Comparison of ENCODE assay signal across 8 mouse cellular contexts in the genomic region with DNA sequence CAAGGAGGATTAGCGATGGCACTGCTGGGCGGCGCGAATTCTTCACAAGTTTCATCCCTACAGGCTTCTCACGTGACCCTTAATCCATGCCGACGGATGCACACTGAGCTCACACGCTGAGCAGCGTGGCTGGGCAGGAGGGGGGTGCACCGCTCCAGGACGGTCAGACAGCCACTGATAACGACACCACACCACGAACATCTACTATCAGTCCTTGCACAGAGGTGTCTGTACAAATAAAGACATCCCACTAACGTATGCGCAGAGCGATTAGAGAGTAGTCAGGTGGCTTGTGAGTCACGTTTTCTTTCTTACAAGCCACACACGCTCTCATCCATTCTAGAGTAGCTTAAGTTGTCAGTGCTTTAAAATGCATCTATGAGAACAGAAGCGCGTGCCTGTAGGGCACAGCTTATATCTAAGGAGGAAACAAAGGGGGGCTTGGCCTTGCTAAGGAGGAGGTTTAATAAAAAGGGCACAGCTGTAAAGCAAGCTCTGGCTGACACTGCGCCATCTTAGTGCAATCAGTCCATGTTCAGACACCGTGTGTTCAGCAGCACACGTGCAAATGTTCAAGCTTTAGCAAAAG. TPM values are rescaled to one million over a fixed set of nuclear protein-coding genes. Genes with fewer than 3 reads are reported as not detected.
A peak's percentile ranks its signal among the peaks of the same experiment; 100 is the strongest.
DNase-seq lines count a peak whose midpoint lies in the region; ATAC-seq and TF ChIP-seq lines count a peak whose summit lies in the region.
"Had no signal": no experiment of that assay in that cellular context is flagged by ENCODE, and none has a peak within 500 bp of the region (broad histone marks: within the 10 kb centered on the region; RNA-seq: fewer than 3 reads in every experiment).

No protein-coding gene starts in this region.

- peak overlapping the region; percentile 26 for H3K4me2 ChIP-seq in intestine, embryonic 14.5 days (ENCODE audit: low read length)
- H3K4me2 ChIP-seq in midbrain, postnatal 0 days (ENCODE audit: low read depth, low read length, poor library complexity, severe bottlenecking), result peak overlapping the region; percentile 35

- H3K4me3 ChIP-seq in bone marrow, adult 2 months (replicated peaks; ENCODE audit: control insufficient read depth, low read depth, low read length), result no peak overlapping the region
- H3K4me3 ChIP-seq in intestine, embryonic 14.5 days (ENCODE audit: low read depth, low read length), result no peak overlapping the region
- peak overlapping the region; percentile 13; the same call in 1 of the 2 replicates for H3K4me3 ChIP-seq in midbrain, postnatal 0 days (ENCODE audit: low read depth, low read length)
- H3K4me3 ChIP-seq: erythroblast, embryonic 14.5 days had no signal

- H3K27ac ChIP-seq in bone marrow, adult 2 months (ENCODE audit: control insufficient read depth, insufficient read depth, low read depth, low read length, poor library complexity), result peak overlapping the region; percentile 72
- no peak overlapping the region for H3K27ac ChIP-seq in intestine, embryonic 14.5 days (ENCODE audit: low read depth)
- H3K27ac ChIP-seq in midbrain, postnatal 0 days (ENCODE audit: low read depth, low read length), result peak overlapping the region; percentile 80

- H3K9ac ChIP-seq in intestine, embryonic 14.5 days (ENCODE audit: low read length), result no peak overlapping the region
- peak overlapping the region; percentile 39; the same call in 1 of the 2 replicates for H3K9ac ChIP-seq in midbrain, postnatal 0 days (replicated peaks; ENCODE audit: low read length, poor library complexity, severe bottlenecking)

- no peaks in the 10 kb centered on the region for H3K9me3 ChIP-seq in intestine, embryonic 14.5 days (ENCODE audit: control insufficient read depth, low read length)
- no peaks in the 10 kb centered on the region for H3K9me3 ChIP-seq in midbrain, postnatal 0 days (ENCODE audit: low read length)

- ATAC-seq in intestine, embryonic 14.5 days (replicated peaks; ENCODE audit: low FRiP score, low TSS enrichment, low read depth), result peak; percentile 71; the same call in 1 of the 2 replicates
- peak; percentile 92 for ATAC-seq in midbrain, postnatal 0 days (ENCODE audit: low FRiP score)

- TF ChIP-seq POLR2A in bone marrow, adult 2 months (IDR thresholded peaks at IDR 0.05; ENCODE audit: borderline replicate concordance, control insufficient read depth, low read depth, low read length), result no peak; the same call in 1 of the 2 replicates

- peak; percentile 66 for DNase-seq in embryo, embryonic 10.5 days (ENCODE audit: low spot score)
- peak; percentile 56 for DNase-seq in intestine, embryonic 14.5 days (ENCODE audit: low spot score)
- DNase-seq in midbrain, postnatal 0 days (ENCODE audit: low spot score), result peak; percentile 62
- DNase-seq in urinary bladder, adult 2 months (ENCODE audit: low spot score), result no peak
- no peak for DNase-seq in MN1 (ENCODE audit: low spot score)
- no peak for DNase-seq in layer of hippocampus, adult 11-12 months (ENCODE audit: low spot score)

- H3K27me3 ChIP-seq in intestine, embryonic 14.5 days (replicated peaks; ENCODE audit: control insufficient read depth, insufficient read depth, low read length), result no peaks in the 10 kb centered on the region
- H3K27me3 ChIP-seq in midbrain, postnatal 0 days (ENCODE audit: insufficient read depth, low read length), result no peaks in the 10 kb centered on the region

- no peak for TF ChIP-seq CTCF in bone marrow, adult 2 months (IDR thresholded peaks at IDR 0.05; ENCODE audit: control insufficient read depth, insufficient read depth, low read length)
- no peak for TF ChIP-seq CTCF in midbrain, postnatal 0 days (IDR thresholded peaks at IDR 0.05)

- 65% methylated on average over 23 of the region's 23 CpGs for WGBS in bone marrow, adult 2 months
- 19% methylated on average over 23 of the region's 23 CpGs for WGBS in intestine, embryonic 14.5 days
- 5% methylated on average over 23 of the region's 23 CpGs for whole genome bisulfite sequencing in midbrain, postnatal 0 days

- peaks cover 46% of the 10 kb centered on the region for H3K36me3 ChIP-seq in intestine, embryonic 14.5 days (ENCODE audit: control insufficient read depth, insufficient read depth, low read length)
- H3K36me3 ChIP-seq in midbrain, postnatal 0 days (ENCODE audit: insufficient read depth, low read length), result peaks cover 16% of the 10 kb centered on the region

- peaks cover 3% of the 10 kb centered on the region; the same call in 1 of the 2 replicates for H3K4me1 ChIP-seq in bone marrow, adult 2 months (ENCODE audit: control insufficient read depth, insufficient read depth, low read length)
- no peaks in the 10 kb centered on the region for H3K4me1 ChIP-seq in intestine, embryonic 14.5 days (replicated peaks; ENCODE audit: control insufficient read depth, insufficient read depth, low read length)
- 0 out of 2 replicates have a peak, but pooled peaks cover 7% of the 10 kb centered on the region for H3K4me1 ChIP-seq in midbrain, postnatal 0 days (ENCODE audit: insufficient read depth, low read length)

RNA-seq across cellular contexts. Expression of a gene that starts 17.5 kb away (rescaled TPM):
- polyA plus RNA-seq in bone marrow, adult 2 months (2011; ENCODE audit: insufficient read depth, insufficient read length, low replicate concordance, missing spikeins), result 11.2 and 31.3 TPM in 2 replicates
- 34.8 and 40.3 TPM in 2 replicates for polyA plus RNA-seq in intestine, embryonic 14.5 days (2014; fragmentation: Nextera tagmentation; extraction: Ambion mirVana)
- 16.5 and 29.2 TPM in 2 replicates for total RNA-seq in midbrain, postnatal 0 days (2014; rRNA removed)
- polyA plus RNA-seq in midbrain, postnatal 0 days (2015; fragmentation: Nextera tagmentation; extraction: Ambion mirVana), result 24.5 and 24.8 TPM in 2 replicates
- 30.6 and 35.6 TPM in 2 replicates for polyA plus RNA-seq in urinary bladder, adult 2 months (2012; rRNA removed)

RNA-seq across cellular contexts. Expression of a gene that starts 57.0 kb away (rescaled TPM):
- 18.5 and 24.4 TPM in 2 replicates for polyA plus RNA-seq in bone marrow, adult 2 months (2011; ENCODE audit: insufficient read depth, insufficient read length, low replicate concordance, missing spikeins)
- 48.1 and 59.2 TPM in 2 replicates for polyA plus RNA-seq in intestine, embryonic 14.5 days (2014; fragmentation: Nextera tagmentation; extraction: Ambion mirVana)
- total RNA-seq in midbrain, postnatal 0 days (2014; rRNA removed), result 101 and 111 TPM in 2 replicates
- 26.0 and 26.6 TPM in 2 replicates for polyA plus RNA-seq in midbrain, postnatal 0 days (2015; fragmentation: Nextera tagmentation; extraction: Ambion mirVana)
- 40.7 and 46.5 TPM in 2 replicates for polyA plus RNA-seq in urinary bladder, adult 2 months (2012; rRNA removed)

Comparison
In these comparisons a context has a peak if more than half of its experiments do, and no peak if none do; other contexts are left out.
1. DNase-seq: peak in embryo, embryonic 10.5 days (single experiment), intestine, embryonic 14.5 days (single experiment) and midbrain, postnatal 0 days (single experiment); none in urinary bladder, adult 2 months (single experiment), MN1 (single experiment) and layer of hippocampus, adult 11-12 months (single experiment).